Mouse (Mus musculus) layer of hippocampus, adult 9-11 months (tissue): Measurements from ENCODE around the gene Zmpste24.
"Not testable (repeated sequence)": the region's sequence is repeated elsewhere in the genome, so short reads cannot be mapped to it uniquely, and the experiment has no call there.

Experiments used
- DNase-seq: peaks from one replicate; pipeline ENCODE4 v3.0.0; 2022

Zmpste24 gene

DNA sequence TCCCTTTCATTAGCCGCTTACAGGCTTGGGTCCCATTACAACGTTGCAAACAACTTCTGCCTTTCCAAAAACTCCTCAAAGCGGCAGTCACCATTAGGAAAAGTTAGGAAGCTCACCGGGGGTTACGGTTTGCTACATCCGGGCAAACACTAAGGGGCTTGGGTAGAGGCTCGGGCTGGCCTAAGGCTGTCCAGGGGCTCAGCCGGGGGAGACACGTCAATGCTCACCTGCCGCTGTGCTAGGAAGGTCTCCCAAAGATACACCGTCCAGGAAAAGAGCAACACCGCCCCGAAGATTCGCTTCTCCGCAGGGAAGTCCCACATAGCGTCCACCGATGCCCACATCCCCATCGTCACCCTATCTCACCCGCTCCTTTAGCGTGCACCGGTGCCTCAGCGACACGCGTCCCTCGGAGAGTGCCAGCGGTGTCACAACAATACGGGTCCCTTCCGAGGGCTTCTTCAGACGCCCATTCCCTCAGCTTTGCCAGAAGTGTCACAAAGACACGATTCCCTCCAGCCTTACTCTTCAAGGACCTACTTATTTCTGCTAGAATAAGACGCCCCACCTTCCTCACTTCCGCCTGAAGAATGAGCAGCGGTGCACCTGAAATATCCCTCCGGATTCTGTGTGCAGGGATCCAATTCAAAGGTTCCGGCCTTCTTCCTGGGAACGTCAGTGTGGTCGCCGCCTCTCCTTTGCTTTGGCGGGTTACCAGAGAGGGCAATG is at the start of gene Zmpste24:
Zmpste24 (minus strand) TSS at position 592 of the 729 bp plus-strand sequence.
- DNase-seq = peak; percentile 88

- DNase-seq = no peak
These were observed 11.1 kb upstream of the Zmpste24 start, which contains the start of gene Tmco2 for GRCm38 (mm10) chr4:121109126-121109525. Gene Tmco2 (minus strand): TSS chr4:121109226.

DNA sequence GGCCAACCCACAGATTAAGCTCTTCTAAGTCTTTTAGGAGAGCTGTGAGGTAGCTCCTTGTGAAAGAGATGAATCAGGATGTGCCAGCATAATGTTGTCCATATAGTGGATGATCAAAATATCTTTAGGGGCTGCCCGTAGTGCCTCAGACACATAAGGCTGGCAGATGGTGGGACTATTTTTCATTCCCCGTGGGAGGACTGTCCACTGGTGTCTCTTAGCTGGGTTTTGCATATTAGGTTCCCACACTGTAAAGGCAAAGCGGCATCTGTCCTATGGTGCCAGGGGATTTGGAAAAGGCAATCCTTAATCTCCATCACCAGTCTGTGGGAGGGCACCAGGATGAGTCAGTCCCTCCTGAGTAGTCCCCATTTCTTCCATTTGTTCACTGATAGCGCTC is 5.3 kb upstream of the Zmpste24 start:
- no peak for DNase-seq

DNA sequence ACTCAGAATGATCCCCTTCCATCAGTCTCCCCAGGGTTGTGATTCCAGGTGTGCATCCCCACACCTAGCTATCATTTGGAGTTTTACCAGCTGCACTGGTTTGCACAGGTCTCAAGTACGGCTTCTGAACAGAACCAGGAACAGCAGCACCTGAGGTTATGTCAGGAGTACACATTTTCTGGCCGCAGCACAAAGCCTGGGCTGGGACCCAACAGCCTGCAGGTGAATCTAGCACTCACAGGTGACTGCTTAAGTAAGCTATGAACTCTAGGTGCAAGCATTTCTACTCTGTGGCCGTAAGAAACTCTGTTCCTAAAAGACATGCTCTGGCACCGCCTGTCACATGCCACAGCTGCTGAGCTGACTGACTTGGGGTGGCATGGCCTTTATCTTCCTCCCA is 7.8 kb downstream of the Zmpste24 start:
- DNase-seq = no peak

GRCm38 (mm10) chr4:121088696-121089095 is 9.3 kb downstream of the Zmpste24 start:
- DNase-seq = no peak

DNA sequence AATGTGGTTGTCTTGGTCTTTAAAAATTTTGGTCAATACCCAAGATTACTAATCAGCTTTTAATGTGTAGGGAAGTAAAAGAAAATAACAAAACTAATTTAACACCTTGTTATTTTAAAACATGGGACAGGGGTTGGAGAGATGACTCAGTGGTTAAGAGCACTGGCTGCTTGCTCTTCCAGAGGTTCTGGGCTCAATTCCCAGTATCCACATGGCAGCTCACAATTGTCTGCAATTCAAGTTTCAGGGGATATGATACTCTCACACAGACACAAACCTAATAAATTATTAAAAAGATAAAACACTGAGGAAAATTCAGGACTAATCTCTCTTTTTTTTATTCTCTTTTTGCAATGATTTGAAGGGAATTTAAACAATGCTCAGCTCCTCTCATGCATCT is 13.5 kb downstream of the Zmpste24 start:
- no peak for DNase-seq

DNA sequence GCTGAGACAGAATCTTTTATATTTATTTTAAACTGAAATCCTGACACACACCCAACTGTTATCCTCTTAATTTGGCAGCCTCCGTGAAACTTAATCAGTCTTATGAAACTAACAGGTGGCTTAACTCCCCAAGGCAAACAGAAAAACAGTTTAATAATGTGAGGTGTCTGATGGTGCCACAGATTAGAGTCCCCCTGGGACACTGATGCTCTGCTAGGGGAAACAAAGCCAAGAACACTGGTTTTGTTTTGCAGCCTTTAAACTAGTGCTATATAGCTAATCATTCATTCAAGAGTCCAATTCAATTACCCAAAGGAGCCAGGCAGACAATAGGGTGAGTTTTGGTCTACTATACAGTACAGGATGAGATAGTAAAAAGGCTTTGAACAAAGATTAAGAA is 17.6 kb downstream of the Zmpste24 start:
- DNase-seq = no peak

- DNase-seq = no peak
These were observed 20.0 kb downstream of the Zmpste24 start for GRCm38 (mm10) chr4:121077915-121078646.

GRCm38 (mm10) chr4:121074250-121074649 is 23.8 kb downstream of the Zmpste24 start:
- no peak for DNase-seq

GRCm38 (mm10) chr4:121065336-121065735 is 32.7 kb downstream of the Zmpste24 start:
- DNase-seq = no peak

- not testable (repeated sequence) for DNase-seq
These were observed 38.8 kb downstream of the Zmpste24 start for GRCm38 (mm10) chr4:121059218-121059617.

DNA sequence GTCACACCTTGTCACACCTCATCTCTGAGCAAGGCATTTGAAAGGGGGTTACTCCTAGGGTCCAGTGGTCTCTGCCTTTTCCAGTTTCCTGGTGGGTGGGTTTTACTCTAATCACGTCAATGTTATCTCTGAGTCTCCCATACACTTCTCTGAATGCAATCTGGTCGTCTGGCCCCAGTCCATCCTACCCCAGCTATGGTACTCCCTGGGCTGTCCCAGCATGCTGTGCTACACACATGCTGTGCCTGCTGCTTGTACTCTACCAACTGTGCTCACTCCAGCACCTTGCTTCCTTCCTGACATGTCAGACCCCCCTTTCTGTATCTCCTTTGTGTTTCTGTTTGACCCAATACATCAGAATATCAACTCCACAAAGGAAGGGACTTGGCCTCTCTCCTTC is 41.0 kb downstream of the Zmpste24 start:
- DNase-seq = peak; percentile 34

DNA sequence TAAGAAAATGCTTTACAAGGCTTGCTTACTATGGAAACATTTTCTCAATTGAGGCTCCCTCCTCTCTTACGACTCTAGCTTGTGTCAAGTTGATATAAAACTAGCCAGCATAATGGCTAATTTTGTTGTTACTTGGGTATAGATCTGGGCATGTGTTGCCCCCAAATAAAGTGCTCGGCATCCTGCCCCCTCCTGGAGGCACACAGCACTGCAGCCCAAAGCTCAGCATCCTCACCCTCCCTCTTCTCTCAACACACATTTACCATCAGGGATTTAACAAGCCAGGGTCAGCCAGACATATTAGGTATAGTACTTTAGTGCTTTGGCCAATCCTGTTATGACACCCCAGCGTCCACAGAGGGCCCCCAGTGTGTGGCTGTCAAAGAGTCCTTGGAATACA is 41.7 kb downstream of the Zmpste24 start:
- no peak for DNase-seq

DNA sequence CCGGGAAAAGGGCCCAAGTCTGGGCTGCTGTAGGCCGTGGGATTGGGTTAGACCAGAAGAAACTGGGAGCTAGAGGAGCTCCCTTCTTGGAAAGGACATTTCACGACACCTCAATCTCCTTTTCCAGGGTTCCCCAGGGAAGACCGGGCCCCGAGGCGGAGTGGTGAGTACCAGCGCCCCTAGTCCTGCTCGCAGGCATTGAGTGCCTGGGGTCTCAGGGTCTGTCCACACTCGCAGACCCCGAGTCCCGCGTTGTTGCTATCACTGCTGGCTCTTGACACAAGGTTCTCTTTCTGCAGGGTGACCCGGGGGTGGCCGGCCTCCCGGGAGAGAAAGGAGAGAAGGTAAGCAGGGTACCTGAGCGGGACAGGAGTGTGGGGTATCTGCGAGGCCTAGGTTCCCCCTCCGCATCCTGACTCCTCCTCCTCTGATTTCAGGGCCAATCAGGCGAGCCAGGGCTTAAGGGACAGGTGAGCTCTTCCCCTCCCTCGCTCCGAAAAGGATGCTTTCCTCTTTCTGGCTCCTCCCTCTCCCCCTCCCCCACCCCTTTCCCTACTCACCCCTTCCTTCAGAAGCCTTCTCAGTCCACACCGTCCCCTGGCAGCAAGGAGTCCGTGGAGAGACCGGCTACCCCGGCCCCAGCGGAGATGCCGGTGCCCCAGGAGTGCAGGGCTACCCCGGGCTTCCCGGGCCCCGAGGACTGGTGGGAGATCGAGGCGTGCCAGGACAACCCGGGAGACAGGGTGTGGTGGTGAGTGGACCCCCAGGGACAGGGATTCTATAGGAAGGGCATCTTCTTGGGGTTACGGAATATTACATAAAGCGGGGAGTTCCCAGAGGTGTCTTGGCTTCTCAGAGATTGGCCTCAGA is 45.4 kb downstream of the Zmpste24 start:
- DNase-seq = peak; percentile 34

- no peak for DNase-seq
These were observed 46.2 kb downstream of the Zmpste24 start for GRCm38 (mm10) chr4:121051863-121052262.

DNA sequence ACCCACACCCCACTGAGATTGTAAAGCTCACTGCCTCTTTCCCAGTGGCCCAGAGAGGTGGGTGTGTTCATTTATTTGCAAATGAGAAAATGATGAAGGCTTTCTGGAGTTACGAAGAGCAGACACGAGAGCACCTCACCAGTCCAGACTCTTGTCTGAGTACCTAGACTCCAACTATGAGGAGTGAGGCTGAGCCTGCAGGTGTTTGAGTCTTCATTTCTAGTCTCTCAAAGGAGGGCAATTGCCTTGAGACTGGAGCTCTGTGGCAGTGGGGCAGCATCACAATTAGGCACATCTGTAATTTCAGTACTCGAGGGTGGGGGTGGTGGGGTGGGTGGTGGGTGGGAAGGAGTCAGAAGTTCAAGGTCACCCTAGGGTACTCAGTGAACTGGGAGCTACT is 55.1 kb downstream of the Zmpste24 start:
- no peak for DNase-seq

DNA sequence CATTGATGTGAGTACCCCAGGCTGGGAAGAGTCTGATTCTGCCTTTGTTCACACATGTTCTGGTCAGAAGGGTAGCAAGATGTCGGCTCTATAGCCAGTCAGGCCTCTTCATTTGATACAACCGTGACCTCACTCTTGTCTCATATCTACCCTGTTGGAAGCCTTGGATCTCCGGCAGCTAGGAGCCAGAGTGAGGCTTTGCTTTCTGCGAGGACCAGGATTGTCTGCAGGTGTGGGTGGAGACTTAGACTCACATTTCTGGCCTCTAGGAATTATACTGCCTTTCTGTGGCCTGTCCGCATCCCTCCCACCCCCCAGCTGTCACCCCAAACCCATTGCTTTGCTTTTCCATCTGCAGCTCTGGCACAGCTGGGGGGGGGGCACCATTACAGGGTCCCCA is 55.6 kb downstream of the Zmpste24 start:
- no peak for DNase-seq

DNA sequence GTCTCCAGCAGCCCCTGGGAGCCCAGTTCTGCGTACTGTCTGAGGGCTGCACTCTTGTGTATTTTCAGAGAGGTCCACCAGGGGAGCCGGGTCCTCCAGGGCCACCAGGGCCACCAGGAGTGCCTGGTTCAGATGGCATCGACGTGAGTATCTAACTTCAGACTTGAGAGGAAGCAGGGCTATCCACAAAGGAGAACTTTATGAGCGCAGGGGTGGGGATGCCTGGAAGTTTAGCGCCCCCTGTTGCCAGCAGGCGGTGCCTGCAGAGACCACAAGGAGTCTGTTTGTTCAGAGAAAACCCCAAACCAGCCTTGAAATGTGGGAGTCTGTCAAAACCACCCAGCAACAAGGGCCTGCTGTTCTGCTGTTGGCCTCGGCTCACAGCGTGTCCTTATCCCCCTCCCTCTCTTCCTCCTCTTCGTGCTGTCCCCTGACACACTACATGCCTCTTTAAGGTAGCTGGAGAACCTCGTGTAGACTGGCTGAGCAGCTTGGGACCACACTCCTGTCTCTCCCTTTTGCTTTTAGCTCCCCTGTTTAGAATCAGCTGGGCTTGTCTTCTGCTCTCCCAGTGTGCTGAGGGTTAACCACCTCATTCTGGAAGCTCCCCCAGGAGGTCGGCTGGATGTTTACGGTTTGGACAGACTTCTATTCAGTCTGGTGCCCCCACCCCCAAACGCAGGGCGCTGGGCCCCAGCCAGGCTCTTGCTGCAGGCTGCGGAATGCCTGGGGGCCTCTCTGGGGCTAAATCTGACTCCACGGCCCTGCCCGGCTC is 57.0 kb downstream of the Zmpste24 start:
- DNase-seq = peak; percentile 84

- DNase-seq = no peak
These were observed 57.7 kb downstream of the Zmpste24 start for GRCm38 (mm10) chr4:121040323-121040722.

DNA sequence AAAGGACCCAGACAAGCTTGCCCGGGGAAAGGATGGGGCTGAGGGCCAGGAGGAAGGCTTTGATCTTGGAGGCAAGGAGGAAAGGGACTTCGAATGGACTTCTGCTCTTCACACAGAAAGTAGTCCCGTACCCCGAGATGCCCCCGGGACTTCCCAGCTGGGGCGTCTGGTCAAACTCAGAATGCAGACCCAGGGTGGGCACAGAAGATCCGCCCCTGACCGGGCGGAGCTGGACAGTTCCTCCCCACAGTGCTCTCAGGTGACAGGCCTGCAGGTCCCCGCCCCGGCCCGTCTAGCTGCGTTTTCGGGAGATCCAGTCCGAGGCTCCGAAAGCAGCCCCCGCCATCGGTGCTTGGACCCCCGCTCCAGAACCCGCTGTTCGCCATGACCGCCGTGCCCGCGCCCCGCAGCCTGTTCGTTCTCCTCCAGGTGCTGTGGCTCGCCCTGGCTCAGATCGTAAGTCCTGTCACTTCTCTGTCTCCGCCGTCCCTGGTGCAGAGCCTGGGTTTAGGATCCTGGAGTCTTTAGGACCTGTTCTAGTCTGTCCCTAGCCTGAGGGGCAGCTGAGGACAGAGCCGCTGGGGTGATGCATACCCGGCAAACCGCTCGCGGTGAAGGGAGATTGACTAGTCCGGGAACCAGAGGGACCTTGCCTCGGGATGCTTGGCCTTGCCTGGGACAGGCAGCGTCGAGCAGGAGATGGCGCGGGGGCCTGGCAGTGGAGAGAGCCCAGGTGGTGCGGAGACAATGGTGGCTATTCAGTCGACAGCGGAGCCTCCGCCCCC is 58.5 kb downstream of the Zmpste24 start, which contains the start of gene Col9a2:
Col9a2 (plus strand) TSS at position 55 of the 785 bp plus-strand sequence.
- DNase-seq = no peak

GRCm38 (mm10) chr4:121033006-121033405 is 65.0 kb downstream of the Zmpste24 start:
- DNase-seq = no peak

GRCm38 (mm10) chr4:121031440-121031839 is 66.6 kb downstream of the Zmpste24 start:
- DNase-seq = no peak
